Mouse (Mus musculus): ENCODE data around the gene Habp4. TPM values are rescaled to one million over a fixed set of nuclear protein-coding genes. Genes with fewer than 3 reads are reported as not detected.

Gene Habp4
- polyA plus RNA-seq, 1 experiment from 2014 or later: 24.8 TPM

DNA sequence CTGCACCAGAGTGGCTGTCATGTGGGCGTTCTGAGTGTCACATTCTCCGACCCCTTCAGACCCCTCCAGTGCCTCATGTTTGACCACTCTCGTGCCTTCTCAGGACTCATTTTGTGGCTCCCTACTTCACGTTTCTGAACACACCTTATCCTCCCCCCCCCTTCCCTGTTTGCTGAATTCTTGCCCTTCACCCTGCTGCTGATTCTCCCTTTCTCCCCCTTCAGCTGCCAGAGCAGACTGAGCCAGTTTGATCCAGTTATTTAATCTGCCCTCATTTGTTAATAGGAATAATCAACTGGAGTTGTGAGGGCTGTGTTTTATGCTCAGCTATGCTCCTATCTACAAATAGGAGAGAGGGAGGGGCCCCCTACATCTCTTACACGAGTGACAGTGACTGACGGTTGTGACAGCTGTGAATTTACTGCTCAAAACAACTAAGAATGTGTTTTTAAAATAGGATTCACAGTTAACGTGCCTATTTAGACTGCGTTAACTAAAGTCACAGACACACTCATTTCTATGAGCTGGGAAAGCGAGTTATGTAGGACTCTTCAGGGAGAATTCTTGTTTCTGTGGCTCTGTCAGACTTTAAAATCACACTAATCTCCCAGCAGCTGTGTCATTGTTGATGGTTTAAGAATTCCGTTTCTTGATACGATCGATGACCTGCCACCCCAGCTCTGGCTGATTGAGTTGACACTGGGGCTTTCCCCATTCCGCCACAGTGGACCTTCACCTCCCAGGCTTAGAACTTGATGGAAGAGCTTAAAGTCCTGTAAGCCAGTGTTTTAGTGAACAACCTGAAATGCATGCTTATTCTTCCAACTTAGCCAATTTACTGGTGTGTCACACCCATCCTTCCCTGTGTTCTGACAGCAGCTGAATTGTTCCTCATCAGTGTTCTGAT, 17.4 kb downstream of the Habp4 start:
- Histone ChIP-seq H3K4me2 (replicated peaks) (no peak overlapping the region), H3K27me3 (no peaks in the 10 kb centered on the region), H3K9me3 (replicated peaks) (no peaks in the 10 kb centered on the region), H3K4me1 (no peaks in the 10 kb centered on the region), H3K4me3 (replicated peaks) (no peak overlapping the region), H3K36me3 (peaks cover 36% of the 10 kb centered on the region), H3K27ac (replicated peaks) (no peak overlapping the region), H3K9ac (no peak overlapping the region)
- 64% methylated on average over 13 of the region's 13 CpGs for WGBS
- ATAC-seq (ENCODE audit: insufficient number of reproducible peaks, low FRiP score, low TSS enrichment, low read depth): no peak

DNA sequence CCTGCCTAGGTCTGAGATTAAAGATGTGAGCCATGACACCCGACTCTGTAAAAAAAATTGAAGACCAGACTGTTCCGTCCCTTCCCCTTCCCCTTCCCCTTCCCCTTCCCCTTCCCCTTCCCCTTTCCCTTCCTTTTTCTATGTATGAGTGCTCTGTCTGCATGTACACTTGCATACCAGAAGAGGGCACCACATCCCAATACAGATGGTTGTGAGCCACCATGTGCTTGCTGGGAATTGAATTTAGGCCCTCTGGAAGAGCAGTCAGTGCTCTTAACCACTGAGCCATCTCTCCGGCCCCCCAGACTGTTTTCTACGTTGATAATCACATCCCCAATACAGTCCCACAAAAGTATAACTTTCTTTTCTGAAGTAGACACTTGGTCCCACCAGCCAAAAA, 18.7 kb downstream of the Habp4 start:
- no peaks in the 10 kb centered on the region for H3K4me1 ChIP-seq
- peaks cover 35% of the 10 kb centered on the region for H3K36me3 ChIP-seq
- H3K4me2 ChIP-seq (replicated peaks): no peak overlapping the region
- H3K4me3 ChIP-seq (replicated peaks): no peak overlapping the region
- H3K9me3 ChIP-seq (replicated peaks): no peaks in the 10 kb centered on the region
- H3K9ac ChIP-seq: no peak overlapping the region
- no peaks in the 10 kb centered on the region for H3K27me3 ChIP-seq
- 80% methylated on average over 4 of the region's 4 CpGs for WGBS
- no peak overlapping the region for H3K27ac ChIP-seq (replicated peaks)
- ATAC-seq (ENCODE audit: insufficient number of reproducible peaks, low FRiP score, low TSS enrichment, low read depth): no peak

GRCm38 (mm10) chr13:64180888-64181287, 19.3 kb downstream of the Habp4 start:
- H3K36me3 ChIP-seq: peaks cover 37% of the 10 kb centered on the region
- H3K4me3 ChIP-seq (replicated peaks): no peak overlapping the region
- H3K4me2 ChIP-seq (replicated peaks): no peak overlapping the region
- no peaks in the 10 kb centered on the region for H3K9me3 ChIP-seq (replicated peaks)
- H3K27ac ChIP-seq (replicated peaks): no peak overlapping the region
- H3K4me1 ChIP-seq: no peaks in the 10 kb centered on the region
- ATAC-seq (ENCODE audit: insufficient number of reproducible peaks, low FRiP score, low TSS enrichment, low read depth): no peak
- no peaks in the 10 kb centered on the region for H3K27me3 ChIP-seq
- WGBS: 77% methylated on average over 3 of the region's 3 CpGs
- no peak overlapping the region for H3K9ac ChIP-seq

GRCm38 (mm10) chr13:64182091-64182490, 20.5 kb downstream of the Habp4 start:
- no peak for ATAC-seq (ENCODE audit: insufficient number of reproducible peaks, low FRiP score, low TSS enrichment, low read depth)
- H3K27ac ChIP-seq (replicated peaks): no peak overlapping the region
- no peaks in the 10 kb centered on the region for H3K4me1 ChIP-seq
- no peak overlapping the region for H3K9ac ChIP-seq
- H3K9me3 ChIP-seq (replicated peaks): no peaks in the 10 kb centered on the region
- H3K4me3 ChIP-seq (replicated peaks): no peak overlapping the region
- peaks cover 34% of the 10 kb centered on the region for H3K36me3 ChIP-seq
- no peaks in the 10 kb centered on the region for H3K27me3 ChIP-seq
- no peak overlapping the region for H3K4me2 ChIP-seq (replicated peaks)
- 73% methylated on average over 2 of the region's 2 CpGs for WGBS

DNA sequence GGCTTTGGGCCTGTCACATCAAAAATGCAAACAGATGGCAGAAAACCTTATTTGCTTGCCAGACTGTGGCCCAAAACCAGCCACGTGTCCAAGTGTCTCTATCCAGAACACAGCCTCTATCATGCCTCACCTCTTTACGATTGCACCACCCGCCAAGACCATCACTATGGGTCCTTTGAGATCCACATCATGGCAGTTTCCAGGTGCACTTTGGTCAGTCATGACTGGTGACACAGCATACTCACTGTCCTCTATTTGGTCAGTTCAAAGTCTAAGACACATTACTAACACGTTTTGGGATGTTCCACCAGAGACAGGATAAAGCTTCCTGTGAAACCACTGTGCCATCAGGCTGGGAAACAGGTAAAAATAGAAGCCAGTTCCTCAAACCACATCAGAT, 22.0 kb downstream of the Habp4 start:
- 84% methylated on average over 4 of the region's 4 CpGs for WGBS

GRCm38 (mm10) chr13:64184361-64184760, 22.7 kb downstream of the Habp4 start:
- no peak overlapping the region for H3K27ac ChIP-seq (replicated peaks)
- no peak overlapping the region for H3K4me3 ChIP-seq (replicated peaks)
- H3K36me3 ChIP-seq: peaks cover 31% of the 10 kb centered on the region
- H3K4me1 ChIP-seq: no peaks in the 10 kb centered on the region
- no peaks in the 10 kb centered on the region for H3K27me3 ChIP-seq
- ATAC-seq (ENCODE audit: insufficient number of reproducible peaks, low FRiP score, low TSS enrichment, low read depth): no peak
- H3K4me2 ChIP-seq (replicated peaks): no peak overlapping the region
- no peaks in the 10 kb centered on the region for H3K9me3 ChIP-seq (replicated peaks)
- H3K9ac ChIP-seq: no peak overlapping the region
- 84% methylated on average over 10 of the region's 10 CpGs for WGBS

More for the DNA sequence above, 22.0 kb downstream of the Habp4 start:
- Histone ChIP-seq H3K9ac (no peak overlapping the region), H3K27ac (replicated peaks) (no peak overlapping the region), H3K36me3 (peaks cover 31% of the 10 kb centered on the region), H3K9me3 (replicated peaks) (no peaks in the 10 kb centered on the region), H3K4me2 (replicated peaks) (no peak overlapping the region), H3K4me3 (replicated peaks) (no peak overlapping the region), H3K4me1 (no peaks in the 10 kb centered on the region), H3K27me3 (no peaks in the 10 kb centered on the region)
- ATAC-seq (ENCODE audit: insufficient number of reproducible peaks, low FRiP score, low TSS enrichment, low read depth): no peak

- no peak overlapping the region for H3K4me2 ChIP-seq (replicated peaks)
- no peak overlapping the region for H3K9ac ChIP-seq
- H3K27ac ChIP-seq (replicated peaks): no peak overlapping the region
- 78% methylated on average over 7 of the region's 7 CpGs for WGBS
- no peak overlapping the region for H3K4me3 ChIP-seq (replicated peaks)
- H3K36me3 ChIP-seq: peaks cover 31% of the 10 kb centered on the region
- H3K27me3 ChIP-seq: no peaks in the 10 kb centered on the region
- no peak for ATAC-seq (ENCODE audit: insufficient number of reproducible peaks, low FRiP score, low TSS enrichment, low read depth)
- no peaks in the 10 kb centered on the region for H3K9me3 ChIP-seq (replicated peaks)
- H3K4me1 ChIP-seq: no peaks in the 10 kb centered on the region
Observed at GRCm38 (mm10) chr13:64185176-64185575, 23.6 kb downstream of the Habp4 start.

GRCm38 (mm10) chr13:64185586-64185985, 24.0 kb downstream of the Habp4 start:
- H3K9me3 ChIP-seq (replicated peaks): no peaks in the 10 kb centered on the region
- no peak overlapping the region for H3K4me2 ChIP-seq (replicated peaks)
- WGBS: 90% methylated on average over 9 of the region's 9 CpGs
- no peak for ATAC-seq (ENCODE audit: insufficient number of reproducible peaks, low FRiP score, low TSS enrichment, low read depth)
- H3K4me3 ChIP-seq (replicated peaks): no peak overlapping the region
- no peaks in the 10 kb centered on the region for H3K4me1 ChIP-seq
- no peak overlapping the region for H3K27ac ChIP-seq (replicated peaks)
- H3K27me3 ChIP-seq: no peaks in the 10 kb centered on the region
- H3K36me3 ChIP-seq: peaks cover 31% of the 10 kb centered on the region
- H3K9ac ChIP-seq: no peak overlapping the region

GRCm38 (mm10) chr13:64186516-64186915, 24.9 kb downstream of the Habp4 start:
- no peak overlapping the region for H3K4me2 ChIP-seq (replicated peaks)
- WGBS: 94% methylated on average over 4 of the region's 4 CpGs
- no peaks in the 10 kb centered on the region for H3K4me1 ChIP-seq
- no peak overlapping the region for H3K27ac ChIP-seq (replicated peaks)
- no peak overlapping the region for H3K4me3 ChIP-seq (replicated peaks)
- peaks cover 24% of the 10 kb centered on the region for H3K36me3 ChIP-seq
- H3K9me3 ChIP-seq (replicated peaks): no peaks in the 10 kb centered on the region
- ATAC-seq (ENCODE audit: insufficient number of reproducible peaks, low FRiP score, low TSS enrichment, low read depth): no peak
- H3K27me3 ChIP-seq: no peaks in the 10 kb centered on the region
- no peak overlapping the region for H3K9ac ChIP-seq

GRCm38 (mm10) chr13:64187065-64187464, 25.4 kb downstream of the Habp4 start:
- Histone ChIP-seq H3K36me3 (peaks cover 24% of the 10 kb centered on the region), H3K4me3 (replicated peaks) (no peak overlapping the region), H3K9ac (no peak overlapping the region), H3K4me1 (no peaks in the 10 kb centered on the region), H3K9me3 (replicated peaks) (no peaks in the 10 kb centered on the region), H3K27ac (replicated peaks) (no peak overlapping the region), H3K27me3 (no peaks in the 10 kb centered on the region), H3K4me2 (replicated peaks) (no peak overlapping the region)
- no peak for ATAC-seq (ENCODE audit: insufficient number of reproducible peaks, low FRiP score, low TSS enrichment, low read depth)

DNA sequence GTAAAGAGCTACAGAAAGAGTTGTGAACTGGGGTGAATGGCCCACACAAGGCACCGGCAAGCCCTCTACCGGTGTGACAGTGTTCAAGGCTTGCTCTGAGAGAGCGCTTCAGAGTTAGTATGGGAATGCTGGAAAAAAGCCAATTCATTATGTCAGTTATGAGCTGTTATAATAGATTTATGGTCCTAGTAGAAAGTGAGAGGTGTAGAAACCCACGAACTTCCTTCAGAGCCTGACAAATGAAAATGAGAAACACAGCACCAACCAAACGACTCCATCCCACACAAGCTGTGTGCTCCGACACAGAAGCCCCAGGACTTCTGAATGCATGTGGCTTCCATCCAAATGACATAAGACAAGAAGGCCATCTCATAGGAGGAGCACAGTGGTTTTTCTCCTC, 36.3 kb downstream of the Habp4 start:
- 88% methylated on average over 6 of the region's 6 CpGs for WGBS
- no peaks in the 10 kb centered on the region for H3K4me1 ChIP-seq
- H3K36me3 ChIP-seq: peaks cover 21% of the 10 kb centered on the region; the same call in 1 of the 2 replicates
- H3K9me3 ChIP-seq (replicated peaks): no peaks in the 10 kb centered on the region
- no peak overlapping the region for H3K4me2 ChIP-seq (replicated peaks)
- H3K27me3 ChIP-seq: no peaks in the 10 kb centered on the region
- ATAC-seq (ENCODE audit: insufficient number of reproducible peaks, low FRiP score, low TSS enrichment, low read depth): no peak
- H3K9ac ChIP-seq: no peak overlapping the region
- no peak overlapping the region for H3K27ac ChIP-seq (replicated peaks)
- no peak overlapping the region for H3K4me3 ChIP-seq (replicated peaks)

GRCm38 (mm10) chr13:64198310-64198709, 36.7 kb downstream of the Habp4 start:
- Histone ChIP-seq H3K27me3 (no peaks in the 10 kb centered on the region), H3K27ac (replicated peaks) (no peak overlapping the region), H3K4me3 (replicated peaks) (no peak overlapping the region), H3K36me3 (peaks cover 21% of the 10 kb centered on the region; the same call in 1 of the 2 replicates), H3K9ac (no peak overlapping the region), H3K4me2 (replicated peaks) (no peak overlapping the region), H3K4me1 (no peaks in the 10 kb centered on the region), H3K9me3 (replicated peaks) (no peaks in the 10 kb centered on the region)
- WGBS: 89% methylated on average over 4 of the region's 4 CpGs
- no peak for ATAC-seq (ENCODE audit: insufficient number of reproducible peaks, low FRiP score, low TSS enrichment, low read depth)

Measured in embryonic facial prominence, embryonic 15.5 days (tissue).